Mouse (Mus musculus) forebrain, embryonic 15.5 days (tissue): ENCODE data around the gene Ccdc194. TPM values are rescaled to one million over a fixed set of nuclear protein-coding genes. Genes with fewer than 3 reads are reported as not detected.

Source experiments
- ATAC-seq: fragments of 200-750 bp; cut with Nextera tagmentation; replicated peaks from 2 replicates; pipeline ENCODE4 v1.8.0; 2017; ENCODE audit warnings: mild to moderate bottlenecking, moderate TSS enrichment, moderate library complexity
- H3K27ac ChIP-seq: fragments of 300-500 bp; sonication (generic); replicated peaks from 2 replicates; pipeline ENCODE4 v1.5.1; 2015; ENCODE audit warnings: mild to moderate bottlenecking, inconsistent platforms
- H3K27me3 ChIP-seq: fragments of 300-500 bp; sonication (generic); 2 replicates; pipeline ENCODE4 v1.6.1; 2015; ENCODE audit warnings: inconsistent platforms
- H3K36me3 ChIP-seq: fragments of 300-500 bp; sonication (generic); 2 replicates; pipeline ENCODE4 v1.6.1; 2015; ENCODE audit warnings: mild to moderate bottlenecking, inconsistent platforms
- H3K4me1 ChIP-seq: fragments of 300-500 bp; sonication (generic); 2 replicates; pipeline ENCODE4 v1.6.1; 2015; ENCODE audit warnings: inconsistent platforms
- H3K4me2 ChIP-seq: fragments of 300-500 bp; sonication (generic); replicated peaks from 2 replicates; pipeline ENCODE4 v1.6.1; 2015; ENCODE audit warnings: mild to moderate bottlenecking, inconsistent platforms
- H3K4me3 ChIP-seq: fragments of 300-500 bp; sonication (generic); 2 replicates; pipeline ENCODE4 v1.5.1; 2015; ENCODE audit warnings: mild to moderate bottlenecking, inconsistent platforms
- H3K9ac ChIP-seq: fragments of 300-500 bp; sonication (generic); replicated peaks from 2 replicates; pipeline ENCODE4 v1.6.1; 2015; ENCODE audit warnings: mild to moderate bottlenecking, inconsistent platforms
- H3K9me3 ChIP-seq: fragments of 300-500 bp; sonication (generic); 2 replicates; pipeline ENCODE4 v1.6.1; 2016; ENCODE audit warnings: inconsistent platforms
- WGBS: fragments of 180-500 bp; shearing (Covaris S2); methylation state at CpG from one replicate; pipeline ENCODE4 v1.1.7; 2015; ENCODE audit warnings: mixed read lengths; 5-methylcytosine and 5-hydroxymethylcytosine counted together
- polyA plus RNA-seq: library from polyadenylated mRNA; unstranded; fragments of >200 nt; fragmentation: Nextera tagmentation; extraction: Ambion mirVana; gene quantifications from 2 replicates; pipeline ENCODE4 v1.2.1, GENCODE M21; 2015

Gene Ccdc194
- 0.11 TPM in 1 of 2 replicates, not detected in the other for polyA plus RNA-seq

DNA sequence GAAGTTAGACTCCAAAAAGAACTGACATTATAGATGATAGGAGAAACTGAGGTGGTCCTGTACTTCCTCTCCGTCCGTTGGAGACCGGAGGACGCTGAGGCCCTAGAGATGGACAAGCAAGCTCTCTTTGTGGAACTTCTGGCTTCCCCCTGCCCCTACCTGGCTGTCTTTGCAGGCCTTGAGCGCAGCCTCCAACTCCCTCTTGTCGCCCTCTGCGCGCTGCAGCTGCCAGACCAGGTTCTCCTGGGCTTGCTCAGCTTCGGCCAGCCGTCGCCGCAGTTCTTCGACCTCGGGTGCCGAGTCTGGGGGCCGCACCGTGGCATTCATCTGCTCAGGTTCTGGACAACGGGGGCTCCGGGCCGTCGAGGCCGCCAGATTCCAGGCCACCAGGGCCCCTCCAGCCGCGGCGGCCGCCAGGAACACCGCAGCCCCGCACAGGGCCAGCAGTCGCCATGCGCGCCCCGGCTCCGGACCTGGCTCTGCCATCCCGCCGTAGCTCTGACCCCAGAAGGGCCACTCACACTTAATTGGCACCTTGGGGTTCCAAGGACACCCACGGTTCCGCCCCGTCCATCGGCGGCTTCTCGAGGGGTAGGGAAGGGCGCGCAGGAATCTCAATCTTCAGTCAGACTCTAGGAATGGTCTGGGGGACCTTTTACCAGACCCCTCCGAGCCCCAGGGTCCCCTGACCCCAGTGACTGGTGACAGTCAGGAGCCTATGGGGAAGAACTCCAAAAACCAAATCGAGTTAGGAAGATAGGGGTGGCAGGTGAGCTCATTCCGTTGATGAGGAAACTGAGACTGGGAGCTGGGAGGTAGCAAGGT is at the start of gene Ccdc194:
Gene Ccdc194 (minus strand): TSS at position 486 of the 825 bp plus-strand sequence.
- WGBS: 7% methylated on average over 46 of the region's 46 CpGs
- Histone ChIP-seq H3K27ac (no peak within 1 kb of the TSS), H3K4me2 (no peak within 1 kb of the TSS), H3K36me3 (no peaks in the 10 kb centered on the region), H3K4me3 (no peak within 1 kb of the TSS), H3K27me3 (peaks cover 35% of the 10 kb centered on the region), H3K9ac (no peak within 1 kb of the TSS), H3K4me1 (peaks cover 9% of the 10 kb centered on the region; the same call in 1 of the 2 replicates), H3K9me3 (no peaks in the 10 kb centered on the region)
- no peak for ATAC-seq

DNA sequence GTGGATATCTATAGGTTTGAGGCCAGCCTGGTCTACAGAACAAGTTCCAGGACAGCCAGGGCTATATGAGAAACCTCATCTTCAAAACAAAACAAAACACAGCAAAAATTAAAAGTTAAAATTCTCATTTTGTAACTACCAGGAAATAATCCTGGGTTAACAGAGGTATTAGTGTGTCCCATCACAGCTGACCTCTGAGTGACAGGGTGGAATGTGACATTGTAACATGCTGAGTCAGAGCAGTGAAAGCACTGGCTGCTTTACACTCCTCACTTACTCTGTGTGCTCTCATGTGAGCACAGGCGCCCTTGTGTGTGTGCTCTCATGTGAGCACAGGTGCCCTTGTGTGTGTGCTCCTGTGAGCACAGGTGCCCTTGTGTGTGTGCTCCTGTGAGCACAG is 49.5 kb upstream of the Ccdc194 start:
- no peak overlapping the region for H3K9ac ChIP-seq
- H3K4me1 ChIP-seq: peaks cover 39% of the 10 kb centered on the region
- ATAC-seq: no peak
- H3K27me3 ChIP-seq: no peaks in the 10 kb centered on the region
- 79% methylated on average over 1 of the region's 1 CpGs for WGBS
- H3K4me3 ChIP-seq: no peak overlapping the region
- H3K36me3 ChIP-seq: no peaks in the 10 kb centered on the region
- no peaks in the 10 kb centered on the region for H3K9me3 ChIP-seq
- no peak overlapping the region for H3K27ac ChIP-seq
- no peak overlapping the region for H3K4me2 ChIP-seq

DNA sequence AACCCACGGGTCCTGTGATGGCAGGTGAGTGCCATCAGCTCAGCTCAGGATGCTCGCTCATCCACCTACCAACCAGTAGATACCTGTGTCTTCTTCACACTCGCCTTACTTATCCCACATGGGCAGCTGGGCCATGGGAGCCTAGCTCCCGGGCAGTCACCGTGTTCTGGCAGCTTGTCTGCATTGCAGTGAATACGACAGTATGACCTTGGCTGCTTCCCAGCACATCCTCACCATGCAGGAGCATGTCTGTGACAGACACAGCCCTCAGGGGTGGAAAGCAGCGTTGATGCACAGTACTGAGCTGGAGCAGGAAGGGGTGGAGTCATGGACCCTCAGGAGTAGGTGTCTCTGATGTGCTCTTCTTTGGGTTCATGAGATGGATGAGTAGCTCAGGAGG is 48.9 kb upstream of the Ccdc194 start:
- ATAC-seq: no peak
- 65% methylated on average over 7 of the region's 7 CpGs for WGBS
- H3K27ac ChIP-seq: no peak overlapping the region; the same call in 1 of the 2 replicates

GRCm38 (mm10) chr8:71572847-71573633 is 47.5 kb upstream of the Ccdc194 start:
- WGBS: 38% methylated on average over 9 of the region's 9 CpGs
- H3K9ac ChIP-seq: peak overlapping the region; percentile 17

More for the DNA sequence above, 48.9 kb upstream of the Ccdc194 start:
- no peaks in the 10 kb centered on the region for H3K27me3 ChIP-seq
- H3K9me3 ChIP-seq: no peaks in the 10 kb centered on the region
- H3K9ac ChIP-seq: no peak overlapping the region
- H3K4me1 ChIP-seq: peaks cover 34% of the 10 kb centered on the region
- H3K4me3 ChIP-seq: no peak overlapping the region
- no peak overlapping the region for H3K4me2 ChIP-seq
- H3K36me3 ChIP-seq: no peaks in the 10 kb centered on the region

DNA sequence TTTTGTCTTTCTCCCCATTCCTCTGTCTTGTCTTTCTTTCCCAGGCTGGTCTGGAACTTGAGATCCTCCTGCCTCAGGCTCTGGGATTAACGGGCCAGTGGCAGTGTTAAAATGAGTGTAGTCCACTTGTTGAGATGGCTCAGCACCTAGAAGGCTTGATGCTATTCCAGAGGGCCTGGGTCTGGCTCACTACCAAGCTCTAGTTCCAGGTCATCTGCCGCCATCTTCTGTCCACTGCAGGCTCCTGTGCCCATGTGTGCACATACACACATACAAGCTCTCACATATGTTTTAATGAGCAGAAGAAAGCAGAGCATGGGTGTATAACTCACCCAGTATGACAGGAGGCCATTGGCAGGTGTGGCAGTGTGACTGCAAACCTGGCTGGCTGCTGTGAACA is 46.6 kb upstream of the Ccdc194 start:
- Histone ChIP-seq H3K27me3 (no peaks in the 10 kb centered on the region), H3K9ac (no peak overlapping the region), H3K4me1 (peaks cover 46% of the 10 kb centered on the region), H3K4me3 (peak overlapping the region; percentile 61), H3K4me2 (peak overlapping the region; percentile 49), H3K36me3 (no peaks in the 10 kb centered on the region), H3K9me3 (no peaks in the 10 kb centered on the region), H3K27ac (peak overlapping the region; percentile 70)
- WGBS: 79% methylated on average over 2 of the region's 2 CpGs
- ATAC-seq: no peak

More at GRCm38 (mm10) chr8:71572847-71573633, 47.5 kb upstream of the Ccdc194 start:
- Histone ChIP-seq H3K27ac (peak overlapping the region; percentile 70), H3K27me3 (no peaks in the 10 kb centered on the region), H3K4me1 (peaks cover 46% of the 10 kb centered on the region), H3K36me3 (no peaks in the 10 kb centered on the region), H3K4me2 (peak overlapping the region; percentile 49), H3K4me3 (peak overlapping the region; percentile 15), H3K9me3 (no peaks in the 10 kb centered on the region)
- ATAC-seq: no peak

DNA sequence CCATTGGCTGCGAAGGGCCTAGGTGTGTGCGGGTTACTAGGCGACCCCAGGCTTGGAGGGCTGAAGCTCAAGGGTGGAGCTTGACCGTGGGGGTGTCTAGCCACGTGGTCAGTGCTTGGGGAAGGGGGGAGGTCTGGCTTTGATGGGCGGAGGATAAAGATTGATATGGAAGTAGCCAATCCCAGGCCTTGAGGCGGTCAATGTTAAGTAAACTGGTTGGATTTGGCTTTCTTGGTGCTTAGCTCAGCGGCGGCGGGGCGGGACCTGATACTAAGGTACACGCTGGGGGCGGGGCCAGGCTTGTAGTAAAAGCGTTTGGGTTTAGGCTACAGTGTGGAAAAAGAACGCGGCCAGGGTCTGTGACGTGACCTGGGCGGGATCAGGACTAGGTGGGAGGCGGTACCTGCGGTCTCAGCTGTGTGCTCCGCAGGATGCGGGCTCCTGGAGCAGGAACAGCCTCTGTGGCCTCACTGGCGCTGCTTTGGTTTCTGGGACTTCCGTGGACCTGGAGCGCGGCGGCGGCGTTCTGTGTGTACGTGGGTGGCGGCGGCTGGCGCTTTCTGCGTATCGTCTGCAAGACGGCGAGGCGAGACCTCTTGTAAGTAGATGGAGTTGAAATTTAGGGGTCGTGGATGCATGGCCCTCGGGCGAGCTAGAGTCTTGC is 44.9 kb upstream of the Ccdc194 start:
- Histone ChIP-seq H3K9ac (peak overlapping the region; percentile 67), H3K4me2 (peak overlapping the region; percentile 49), H3K27ac (peak overlapping the region; percentile 86), H3K36me3 (no peaks in the 10 kb centered on the region), H3K9me3 (no peaks in the 10 kb centered on the region), H3K27me3 (no peaks in the 10 kb centered on the region), H3K4me3 (peak overlapping the region; percentile 61), H3K4me1 (peaks cover 46% of the 10 kb centered on the region)
- WGBS: under 1% methylated on average over 41 of the region's 41 CpGs
- ATAC-seq: peak; percentile 92

DNA sequence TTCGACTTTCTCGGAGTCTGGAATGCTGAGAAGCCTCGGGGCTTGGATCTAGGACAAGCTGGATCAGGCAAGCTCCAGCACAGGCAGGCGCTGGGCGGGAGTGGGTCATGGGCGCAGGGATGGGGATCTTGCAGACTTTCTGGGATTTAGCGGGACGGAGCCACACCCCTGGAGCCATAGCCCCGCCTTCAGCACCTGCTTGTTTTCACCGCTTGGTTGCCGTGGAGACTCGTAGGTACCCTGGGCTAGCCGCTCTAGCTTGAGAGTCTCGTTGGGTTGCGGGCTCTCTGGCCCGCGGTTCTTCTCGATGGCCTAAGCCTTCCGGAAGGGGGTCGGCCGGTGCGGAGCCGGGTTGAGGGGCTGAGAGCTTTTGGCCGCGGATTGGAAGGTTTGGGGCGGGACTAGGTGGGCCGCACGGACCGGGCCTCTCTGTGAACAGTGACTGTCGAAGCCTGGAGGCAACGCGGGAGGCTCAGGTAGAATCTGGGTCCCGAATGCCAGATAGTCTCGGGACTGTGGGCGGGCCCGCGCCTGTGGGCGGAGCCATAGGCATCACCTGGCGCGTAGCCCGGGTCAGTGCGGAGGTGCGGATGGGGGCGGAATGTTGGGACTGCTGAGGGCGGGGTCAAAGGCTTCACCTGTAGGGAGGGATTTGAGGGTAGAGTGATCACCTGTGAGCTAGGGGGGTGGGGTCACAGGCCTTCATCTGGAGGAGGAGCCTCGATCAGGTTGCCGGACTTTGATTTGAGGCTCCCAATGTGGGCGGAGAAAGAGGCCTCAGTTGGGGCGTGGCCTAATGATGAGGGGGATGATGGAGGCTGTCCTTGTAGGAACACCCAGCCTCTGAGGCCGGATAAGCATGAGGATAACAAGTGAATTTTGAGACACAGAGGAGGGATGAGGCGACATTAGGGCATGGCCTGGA is 44.1 kb upstream of the Ccdc194 start:
- ATAC-seq: peak; percentile 81
- Histone ChIP-seq H3K27me3 (no peaks in the 10 kb centered on the region), H3K4me2 (peak overlapping the region; percentile 49), H3K9ac (peak overlapping the region; percentile 67), H3K36me3 (no peaks in the 10 kb centered on the region), H3K27ac (peak overlapping the region; percentile 86), H3K4me3 (peak overlapping the region; percentile 61), H3K4me1 (peaks cover 45% of the 10 kb centered on the region), H3K9me3 (no peaks in the 10 kb centered on the region)
- WGBS: under 1% methylated on average over 51 of the region's 51 CpGs

GRCm38 (mm10) chr8:71568941-71569340 is 43.4 kb upstream of the Ccdc194 start:
- peak overlapping the region; percentile 86 for H3K27ac ChIP-seq
- H3K4me1 ChIP-seq: peaks cover 38% of the 10 kb centered on the region
- no peaks in the 10 kb centered on the region for H3K9me3 ChIP-seq
- WGBS: 14% methylated on average over 6 of the region's 6 CpGs
- no peaks in the 10 kb centered on the region for H3K27me3 ChIP-seq
- no peaks in the 10 kb centered on the region for H3K36me3 ChIP-seq
- H3K4me3 ChIP-seq: peak overlapping the region; percentile 61
- no peak for ATAC-seq
- H3K9ac ChIP-seq: peak overlapping the region; percentile 67
- H3K4me2 ChIP-seq: peak overlapping the region; percentile 49

GRCm38 (mm10) chr8:71568387-71568937 is 43.0 kb upstream of the Ccdc194 start, which contains the start of gene Slc27a1:
Gene Slc27a1 (plus strand): TSS chr8:71568882.
- no peak for ATAC-seq
- Histone ChIP-seq H3K4me3 (peak within 1 kb of the TSS; percentile 61), H3K27ac (peak within 1 kb of the TSS; percentile 86), H3K36me3 (no peaks in the 10 kb centered on the region), H3K9ac (peak within 1 kb of the TSS; percentile 67), H3K27me3 (no peaks in the 10 kb centered on the region), H3K9me3 (no peaks in the 10 kb centered on the region), H3K4me2 (peak within 1 kb of the TSS; percentile 49), H3K4me1 (peaks cover 38% of the 10 kb centered on the region)
- 10% methylated on average over 13 of the region's 13 CpGs for WGBS

- H3K9me3 ChIP-seq: no peaks in the 10 kb centered on the region
- no peaks in the 10 kb centered on the region for H3K36me3 ChIP-seq
- H3K4me3 ChIP-seq: no peak overlapping the region
- no peak for ATAC-seq
- H3K27me3 ChIP-seq: peaks cover 7% of the 10 kb centered on the region
- H3K4me2 ChIP-seq: no peak overlapping the region
- H3K4me1 ChIP-seq: peaks cover 34% of the 10 kb centered on the region
- H3K27ac ChIP-seq: no peak overlapping the region
- no peak overlapping the region for H3K9ac ChIP-seq
- 77% methylated on average over 7 of the region's 7 CpGs for WGBS
These were observed 42.1 kb upstream of the Ccdc194 start for GRCm38 (mm10) chr8:71567587-71567986.

GRCm38 (mm10) chr8:71566501-71566900 is 41.0 kb upstream of the Ccdc194 start, which contains the start of gene Nxnl1:
Gene Nxnl1 (minus strand): TSS chr8:71566601.
- Histone ChIP-seq H3K4me3 (no peak within 1 kb of the TSS), H3K4me2 (no peak within 1 kb of the TSS), H3K36me3 (no peaks in the 10 kb centered on the region), H3K27me3 (peaks cover 18% of the 10 kb centered on the region), H3K9me3 (no peaks in the 10 kb centered on the region), H3K9ac (no peak within 1 kb of the TSS), H3K27ac (no peak within 1 kb of the TSS), H3K4me1 (peaks cover 26% of the 10 kb centered on the region)
- 58% methylated on average over 3 of the region's 3 CpGs for WGBS
- ATAC-seq: no peak
